33 mouse cellular contexts compared by ENCODE assay signal in genomic region chr11:34053031-34053818, GRCm38 (mm10). TPM values are rescaled to one million over a fixed set of nuclear protein-coding genes. Genes with fewer than 3 reads are reported as not detected.
DNase-seq lines count a peak whose midpoint lies in the region; ATAC-seq and TF ChIP-seq lines count a peak whose summit lies in the region.
"Had no signal": no experiment of that assay in that cellular context is flagged by ENCODE, and none has a peak within 500 bp of the region (broad histone marks: within the 10 kb centered on the region; RNA-seq: fewer than 3 reads in every experiment).

No protein-coding gene starts in this region.

- no peaks in the 10 kb centered on the region for H3K36me3 ChIP-seq in myocyte (ENCODE audit: control insufficient read depth, insufficient read depth)
- no peaks in the 10 kb centered on the region for H3K36me3 ChIP-seq in midbrain, embryonic 11.5 days (ENCODE audit: control insufficient read depth, insufficient read depth, low read length)
- H3K36me3 ChIP-seq: embryonic facial prominence, embryonic 12.5 days; heart, embryonic 13.5 days; hindbrain, embryonic 15.5 days; intestine, embryonic 15.5 days; neural tube, embryonic 12.5 days had no signal

- WGBS in bone marrow, adult 2 months, result 37% methylated on average over 6 of the region's 6 CpGs
- WGBS in midbrain, embryonic 11.5 days, result 82% methylated on average over 6 of the region's 6 CpGs

- H3K9ac ChIP-seq in midbrain, embryonic 11.5 days (ENCODE audit: low read length), result no peak overlapping the region
- H3K9ac ChIP-seq: embryonic facial prominence, embryonic 12.5 days; heart, embryonic 13.5 days; hindbrain, embryonic 15.5 days; intestine, embryonic 15.5 days; liver, embryonic 14.5 days; neural tube, embryonic 12.5 days had no signal

- no peak for DNase-seq in midbrain, embryonic 11.5 days (ENCODE audit: low spot score, missing footprints)
- no peak for DNase-seq in urinary bladder, postnatal 14 days (ENCODE audit: low spot score)
- DNase-seq in right cerebral cortex, postnatal 25 days, result no peak
- DNase-seq: adrenal gland, postnatal 14 days; cerebellum, adult 2 months; cerebellum, postnatal 25 days; gastrocnemius, postnatal 25 days; heart, adult 2 months; heart, postnatal 10 days; kidney, adult 8-10 months; kidney, postnatal 4 days; layer of hippocampus, postnatal 36 days; liver; lung, adult 2 months; lung, postnatal 14 days; midbrain, embryonic 14.5 days; right cerebral cortex, adult 18-20 months; right cerebral cortex, postnatal 4 days; thymus, adult 2 months; thymus, postnatal 36 days had no signal

- no peaks in the 10 kb centered on the region for H3K79me2 ChIP-seq in myocyte (ENCODE audit: control insufficient read depth, insufficient read depth)

- peak overlapping the region; percentile 28; the same call in 1 of the 2 replicates for H3K27ac ChIP-seq in bone marrow, adult 2 months (ENCODE audit: control insufficient read depth, insufficient read depth, low read depth, low read length, poor library complexity)
- H3K27ac ChIP-seq in midbrain, embryonic 11.5 days (ENCODE audit: low read depth, low read length), result no peak overlapping the region
- H3K27ac ChIP-seq: embryonic facial prominence, embryonic 12.5 days; heart, adult 2 months; heart, embryonic 13.5 days; hindbrain, embryonic 15.5 days; intestine, embryonic 15.5 days; kidney, postnatal 0 days; liver, embryonic 14.5 days; neural tube, embryonic 12.5 days had no signal

- H3K27me3 ChIP-seq in myocyte (ENCODE audit: control insufficient read depth, insufficient read depth, insufficient read length), result no peaks in the 10 kb centered on the region
- H3K27me3 ChIP-seq in midbrain, embryonic 11.5 days (ENCODE audit: control insufficient read depth, insufficient read depth, low read length), result no peaks in the 10 kb centered on the region
- H3K27me3 ChIP-seq: embryonic facial prominence, embryonic 12.5 days; heart, embryonic 13.5 days; hindbrain, embryonic 15.5 days; intestine, embryonic 15.5 days; neural tube, embryonic 12.5 days had no signal

- H3ac ChIP-seq in myocyte (ENCODE audit: control insufficient read depth, insufficient read length), result no peak overlapping the region

- peak overlapping the region; percentile 32 for H3K4me2 ChIP-seq in myocyte (ENCODE audit: low read depth)
- no peak overlapping the region for H3K4me2 ChIP-seq in midbrain, embryonic 11.5 days
- H3K4me2 ChIP-seq: embryonic facial prominence, embryonic 12.5 days; heart, embryonic 13.5 days; hindbrain, embryonic 15.5 days; intestine, embryonic 15.5 days; neural tube, embryonic 12.5 days had no signal

- TF ChIP-seq POLR2A in bone marrow, adult 2 months (IDR thresholded peaks at IDR 0.05; ENCODE audit: borderline replicate concordance, control insufficient read depth, low read depth, low read length), result no peak
- no peak for TF ChIP-seq POLR2A in myocyte (IDR thresholded peaks at IDR 0.05; ENCODE audit: insufficient read length, low read depth)

- peak; percentile 35 for ATAC-seq in CD4-positive, CD25-positive, alpha-beta regulatory T cell, adult 4 months
- ATAC-seq in inflammation-experienced regulatory T-cells, adult 6 months, result peak; percentile 31
- no peak for ATAC-seq in midbrain, embryonic 11.5 days (ENCODE audit: low FRiP score)
- ATAC-seq: forebrain, embryonic 14.5 days; intestine, embryonic 15.5 days had no signal

- no peaks in the 10 kb centered on the region for H3K9me3 ChIP-seq in midbrain, embryonic 11.5 days (ENCODE audit: control insufficient read depth, low read length)
- H3K9me3 ChIP-seq: embryonic facial prominence, embryonic 12.5 days; heart, embryonic 13.5 days; hindbrain, embryonic 15.5 days; intestine, embryonic 15.5 days; neural tube, embryonic 12.5 days had no signal

- no peak overlapping the region for H3K4me3 ChIP-seq in bone marrow, adult 2 months (replicated peaks; ENCODE audit: control insufficient read depth, low read depth, low read length)
- H3K4me3 ChIP-seq in myocyte, result no peak overlapping the region
- no peak overlapping the region for H3K4me3 ChIP-seq in midbrain, embryonic 11.5 days (ENCODE audit: low read depth, low read length)
- H3K4me3 ChIP-seq: embryonic facial prominence, embryonic 12.5 days; heart, adult 2 months; heart, embryonic 13.5 days; hindbrain, embryonic 15.5 days; intestine, embryonic 15.5 days; neural tube, embryonic 12.5 days had no signal

- peaks cover 9% of the 10 kb centered on the region for H3K4me1 ChIP-seq in bone marrow, adult 2 months (ENCODE audit: control insufficient read depth, insufficient read depth, low read length)
- H3K4me1 ChIP-seq in midbrain, embryonic 11.5 days (ENCODE audit: control insufficient read depth, insufficient read depth, low read length), result no peaks in the 10 kb centered on the region
- H3K4me1 ChIP-seq: embryonic facial prominence, embryonic 12.5 days; heart, embryonic 13.5 days; hindbrain, embryonic 15.5 days; intestine, embryonic 15.5 days; neural tube, embryonic 12.5 days had no signal

- TF ChIP-seq CTCF in bone marrow, adult 2 months (IDR thresholded peaks at IDR 0.05; ENCODE audit: control insufficient read depth, insufficient read depth, low read length), result no peak

TF ChIP-seq in myocyte, 11 proteins besides CTCF, POLR2A, EP300 and RAD21:
- no peak for TF ChIP-seq MAX (IDR thresholded peaks at IDR 0.05; ENCODE audit: low read depth)
- TF ChIP-seq CEBPB (IDR thresholded peaks at IDR 0.05; ENCODE audit: insufficient read depth, poor library complexity, severe bottlenecking), result 0 out of 2 replicates have a peak, but pooled peaks have one; percentile 9

RNA-seq across cellular contexts. Expression of gene Lcp2, which starts 6.5 kb away (rescaled TPM):
- 100 to 1,000 TPM; 477 to 563 TPM for polyA plus RNA-seq in CD4-positive, CD25-positive, alpha-beta regulatory T cell, adult 4 months (2017; shearing (Covaris generic))
- 16.6 and 53.6 TPM in 2 replicates for polyA plus RNA-seq in bone marrow, adult 2 months (2011; ENCODE audit: insufficient read depth, insufficient read length, low replicate concordance, missing spikeins)
- 100 to 1,000 TPM; 451 to 581 (median 480) TPM for polyA plus RNA-seq in inflammation-experienced regulatory T-cells, adult 6 months (2017; shearing (Covaris generic))
- polyA plus RNA-seq in myocyte (2012; fragmentation: generic; extraction: Trizol), result 0.07 TPM
- polyA plus RNA-seq in midbrain, embryonic 11.5 days (2014; fragmentation: Nextera tagmentation; extraction: Ambion mirVana), result 2.7 TPM in 2 replicates

RNA-seq across cellular contexts. Expression of gene 4930469K13Rik, which starts 45.1 kb away (rescaled TPM):
- polyA plus RNA-seq in CD4-positive, CD25-positive, alpha-beta regulatory T cell, adult 4 months (2017; shearing (Covaris generic)), result 10 to 100 TPM; 10.7 to 11.1 TPM
- not detected in 2 replicates for polyA plus RNA-seq in bone marrow, adult 2 months (2011; ENCODE audit: insufficient read depth, insufficient read length, low replicate concordance, missing spikeins)
- 10 to 100 TPM in 1 of 3 experiments, 1 to 10 TPM in 2; 6.0 to 13.0 (median 7.7) TPM for polyA plus RNA-seq in inflammation-experienced regulatory T-cells, adult 6 months (2017; shearing (Covaris generic))
- polyA plus RNA-seq in myocyte (2012; fragmentation: generic; extraction: Trizol), result not detected
- not detected in 2 replicates for polyA plus RNA-seq in midbrain, embryonic 11.5 days (2014; fragmentation: Nextera tagmentation; extraction: Ambion mirVana)
- polyA plus RNA-seq: cerebellum, adult 2 months; embryonic facial prominence, embryonic 12.5 days; forebrain, embryonic 14.5 days; heart, adult 2 months; heart, embryonic 13.5 days; intestine, embryonic 15.5 days; kidney, postnatal 0 days; liver, embryonic 14.5 days; lung, adult 2 months; midbrain, embryonic 14.5 days; spleen, adult 2 months had no signal
